Mouse (Mus musculus) lung, embryonic 16.5 days (tissue): ENCODE measurements around the gene Prkg1. TPM values are rescaled to one million over a fixed set of nuclear protein-coding genes. Genes with fewer than 3 reads are reported as not detected.

Experiments used
- ATAC-seq: fragments of 200-750 bp; cut with Nextera tagmentation; 2 replicates; pipeline ENCODE4 v1.8.0; 2017; ENCODE audit warnings: low read depth, mild to moderate bottlenecking, moderate library complexity
- H3K27ac ChIP-seq: fragments of 300-500 bp; sonication (generic); 2 replicates; pipeline ENCODE4 v1.5.1; 2014; ENCODE audit warnings: mild to moderate bottlenecking, control low read depth, low read length
- H3K27me3 ChIP-seq: fragments of 300-500 bp; sonication (generic); 2 replicates; pipeline ENCODE4 v1.6.1; 2014; ENCODE audit warnings: low read depth, low read length, mixed read lengths; ENCODE audit not compliant: control insufficient read depth, insufficient read depth
- H3K36me3 ChIP-seq: fragments of 300-500 bp; sonication (generic); 2 replicates; pipeline ENCODE4 v1.6.1; 2014; ENCODE audit warnings: low read length; ENCODE audit not compliant: control insufficient read depth, insufficient read depth
- H3K4me1 ChIP-seq: fragments of 300-500 bp; sonication (generic); replicated peaks from 2 replicates; pipeline ENCODE4 v1.6.1; 2014; ENCODE audit warnings: low read length, mixed read lengths; ENCODE audit not compliant: control insufficient read depth, insufficient read depth
- H3K4me2 ChIP-seq: fragments of 300-500 bp; sonication (generic); 2 replicates; pipeline ENCODE4 v1.6.1; 2014; ENCODE audit warnings: low read depth, low read length, control low read depth
- H3K4me3 ChIP-seq: fragments of 300-500 bp; sonication (generic); 2 replicates; pipeline ENCODE4 v1.5.1; 2014; ENCODE audit warnings: mild to moderate bottlenecking, low read length, control low read depth
- H3K9ac ChIP-seq: fragments of 300-500 bp; sonication (generic); 2 replicates; pipeline ENCODE4 v1.6.1; 2014; ENCODE audit warnings: low read length, control low read depth
- H3K9me3 ChIP-seq: fragments of 300-500 bp; sonication (generic); 2 replicates; pipeline ENCODE4 v1.6.1; 2016; ENCODE audit warnings: low read length; ENCODE audit not compliant: control insufficient read depth
- WGBS: fragments of 180-500 bp; shearing (Covaris S2); extraction: QIAGEN DNeasy Blood & Tissue Kit; methylation state at CpG from one replicate; pipeline ENCODE4 v1.1.7; 2014; 5-methylcytosine and 5-hydroxymethylcytosine counted together
- polyA plus RNA-seq: library from polyadenylated mRNA; unstranded; fragments of >200 nt; fragmentation: Nextera tagmentation; extraction: Ambion mirVana; gene quantifications from 2 replicates; pipeline ENCODE4 v1.2.1, GENCODE M21; 2015

Prkg1 gene
- polyA plus RNA-seq, 1 experiment from 2014 or later, result 6.9 TPM

- no peak for ATAC-seq
- WGBS, result 24% methylated on average over 6 of the region's 6 CpGs
- Histone ChIP-seq H3K27ac (no peak overlapping the region), H3K4me1 (peaks cover 7% of the 10 kb centered on the region; the same call in 1 of the 2 replicates), H3K9me3 (no peaks in the 10 kb centered on the region), H3K4me3 (no peak overlapping the region), H3K4me2 (no peak overlapping the region), H3K27me3 (no peaks in the 10 kb centered on the region), H3K9ac (no peak overlapping the region), H3K36me3 (no peaks in the 10 kb centered on the region)
Observed at GRCm38 (mm10) chr19:31698916-31699315, 65.9 kb downstream of the Prkg1 start.

DNA sequence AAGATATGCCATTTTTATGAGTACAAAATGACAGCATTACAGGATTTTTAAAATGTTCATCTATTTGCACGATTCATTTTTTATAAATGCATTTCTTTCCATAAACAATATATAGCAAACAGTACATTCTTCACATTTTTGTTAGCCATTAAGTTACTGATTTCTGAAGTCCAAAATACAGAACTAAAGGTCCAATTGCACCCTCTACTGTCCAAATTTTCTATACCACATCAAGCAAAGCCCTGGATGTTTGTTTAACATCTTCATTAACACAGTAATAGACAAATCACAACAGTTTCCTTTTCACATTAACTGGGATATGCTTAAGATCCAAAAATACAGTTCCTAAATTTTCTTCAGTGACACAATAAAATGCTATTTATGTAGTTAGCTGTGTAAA, 84.0 kb downstream of the Prkg1 start:
- Histone ChIP-seq H3K27ac (no peak overlapping the region), H3K4me2 (no peak overlapping the region), H3K9ac (no peak overlapping the region), H3K9me3 (no peaks in the 10 kb centered on the region), H3K4me3 (no peak overlapping the region), H3K27me3 (no peaks in the 10 kb centered on the region), H3K36me3 (no peaks in the 10 kb centered on the region), H3K4me1 (no peaks in the 10 kb centered on the region)
- no peak for ATAC-seq
- WGBS, result 11% methylated on average over 1 of the region's 1 CpGs

DNA sequence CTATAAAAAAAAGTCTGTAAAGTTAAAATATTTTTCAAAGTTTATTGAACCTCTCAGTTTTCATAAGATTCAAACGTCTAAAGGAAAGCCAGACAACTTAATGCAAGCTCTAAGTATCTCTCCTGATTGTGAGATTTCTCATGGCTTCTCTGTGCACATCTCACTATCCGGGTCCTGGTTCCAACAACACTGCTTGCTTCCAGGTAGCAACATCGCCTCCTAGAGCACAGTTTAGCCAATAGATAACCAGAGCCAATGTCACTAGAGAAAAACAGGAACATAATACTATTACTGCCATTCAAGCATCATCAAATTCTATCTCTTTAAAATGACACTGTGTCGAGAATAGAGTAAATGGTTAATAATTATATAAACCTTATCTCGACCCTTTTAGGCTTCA, 86.5 kb downstream of the Prkg1 start:
- no peaks in the 10 kb centered on the region for H3K9me3 ChIP-seq
- no peaks in the 10 kb centered on the region for H3K27me3 ChIP-seq
- no peaks in the 10 kb centered on the region for H3K36me3 ChIP-seq
- WGBS, result 36% methylated on average over 5 of the region's 5 CpGs
- H3K27ac ChIP-seq, result no peak overlapping the region
- ATAC-seq, result no peak
- H3K4me1 ChIP-seq, result 0 out of 2 replicates have a peak, but pooled peaks cover 3% of the 10 kb centered on the region
- H3K4me3 ChIP-seq, result no peak overlapping the region
- no peak overlapping the region for H3K4me2 ChIP-seq
- H3K9ac ChIP-seq, result no peak overlapping the region

DNA sequence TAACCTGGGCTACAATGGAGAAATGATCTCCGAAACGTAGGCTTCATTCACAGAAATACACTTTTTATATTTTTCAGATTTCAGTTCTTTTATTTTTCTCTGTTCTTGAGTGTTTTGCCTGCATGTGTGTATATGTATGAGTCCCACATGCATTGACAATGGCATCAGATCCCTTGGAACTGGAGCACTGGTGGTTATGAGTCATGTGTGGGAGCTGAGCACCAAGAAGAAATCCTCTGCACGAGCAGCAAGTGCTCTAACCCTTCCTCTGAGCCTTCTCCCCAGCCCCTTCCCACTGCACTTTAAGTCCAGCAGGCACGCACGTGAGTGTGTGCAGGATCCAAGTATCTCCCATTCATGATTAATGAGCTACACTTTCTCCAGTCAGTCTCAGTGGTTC, 93.1 kb downstream of the Prkg1 start:
- Histone ChIP-seq H3K27me3 (no peaks in the 10 kb centered on the region), H3K4me1 (0 out of 2 replicates have a peak, but pooled peaks cover 3% of the 10 kb centered on the region), H3K9me3 (no peaks in the 10 kb centered on the region), H3K4me2 (no peak overlapping the region), H3K36me3 (no peaks in the 10 kb centered on the region), H3K4me3 (no peak overlapping the region), H3K9ac (no peak overlapping the region), H3K27ac (no peak overlapping the region)
- WGBS, result 66% methylated on average over 5 of the region's 5 CpGs
- ATAC-seq, result no peak

DNA sequence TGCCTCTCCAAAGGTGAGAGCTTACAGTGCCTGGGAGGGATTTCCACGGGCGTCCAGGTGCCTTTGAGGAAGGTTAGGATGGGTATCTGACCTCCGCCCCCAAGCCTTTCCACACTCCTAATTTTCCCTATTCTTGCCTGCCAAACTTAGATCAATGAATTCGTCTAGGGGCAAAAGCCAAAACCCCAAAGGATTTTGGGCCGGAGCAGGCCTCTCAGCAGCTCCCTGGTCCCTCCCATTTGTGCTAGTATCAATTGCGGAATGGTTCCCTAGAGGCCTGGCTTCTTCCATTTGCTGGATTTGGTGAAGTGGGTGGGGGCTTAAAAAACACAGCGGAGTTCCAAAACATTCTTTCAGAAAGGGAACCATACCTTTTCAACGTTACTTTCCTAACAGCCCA, 99.8 kb downstream of the Prkg1 start:
- Histone ChIP-seq H3K4me2 (peak overlapping the region; percentile 73), H3K9me3 (no peaks in the 10 kb centered on the region), H3K9ac (peak overlapping the region; percentile 63), H3K4me1 (peaks cover 11% of the 10 kb centered on the region), H3K4me3 (peak overlapping the region; percentile 65), H3K36me3 (no peaks in the 10 kb centered on the region), H3K27ac (peak overlapping the region; percentile 27; the same call in 1 of the 2 replicates), H3K27me3 (no peaks in the 10 kb centered on the region)
- WGBS, result 11% methylated on average over 8 of the region's 8 CpGs
- ATAC-seq, result 0 out of 2 replicates have a peak, but pooled peaks have one; percentile 10

DNA sequence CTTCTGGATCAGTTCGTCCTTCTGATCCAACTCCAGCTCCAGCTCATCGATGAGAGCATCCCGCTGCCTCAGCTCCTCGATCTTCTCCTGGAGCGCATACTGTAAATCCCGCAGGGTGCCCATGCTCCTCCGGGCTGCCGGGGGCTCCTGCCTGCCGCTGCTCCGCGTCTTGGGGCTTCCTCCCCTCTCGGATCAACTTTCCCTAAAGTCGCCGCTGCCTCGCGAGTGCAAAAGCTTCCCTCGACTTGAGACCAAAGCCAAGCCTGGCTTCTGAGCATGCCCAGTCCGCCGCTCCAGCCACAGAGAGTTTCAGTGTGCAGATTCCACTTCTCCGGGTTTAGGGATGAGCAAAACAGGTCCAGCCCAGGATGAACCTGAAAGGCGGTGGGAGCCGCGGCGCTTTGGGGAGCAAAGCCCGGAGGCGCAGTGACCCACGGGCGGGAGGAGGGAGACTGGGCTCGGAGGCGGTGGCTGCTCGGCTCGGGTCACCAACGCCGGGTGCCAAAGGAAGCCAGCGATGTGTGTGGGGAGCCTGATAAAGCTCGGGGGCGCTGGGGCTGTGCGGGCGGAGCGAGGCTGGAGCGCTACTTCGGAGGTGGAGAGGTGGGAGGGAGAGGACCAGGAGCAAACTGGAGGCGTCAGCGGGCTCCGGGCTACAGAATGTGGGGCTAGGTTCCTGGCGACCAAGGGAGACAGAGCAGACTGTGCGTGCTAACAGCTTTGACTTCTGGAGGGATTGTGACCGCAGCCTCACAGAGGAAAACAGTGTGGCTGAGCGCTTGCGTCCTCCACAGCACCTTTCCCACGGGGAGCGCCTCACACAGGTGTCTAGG, 100.5 kb downstream of the Prkg1 start:
- ATAC-seq, result peak; percentile 80
- Histone ChIP-seq H3K4me1 (peaks cover 11% of the 10 kb centered on the region), H3K9ac (peak overlapping the region; percentile 63), H3K27me3 (no peaks in the 10 kb centered on the region), H3K36me3 (no peaks in the 10 kb centered on the region), H3K9me3 (no peaks in the 10 kb centered on the region), H3K4me3 (peak overlapping the region; percentile 65), H3K27ac (peak overlapping the region; percentile 27; the same call in 1 of the 2 replicates), H3K4me2 (peak overlapping the region; percentile 73)
- WGBS, result under 1% methylated on average over 50 of the region's 52 CpGs

DNA sequence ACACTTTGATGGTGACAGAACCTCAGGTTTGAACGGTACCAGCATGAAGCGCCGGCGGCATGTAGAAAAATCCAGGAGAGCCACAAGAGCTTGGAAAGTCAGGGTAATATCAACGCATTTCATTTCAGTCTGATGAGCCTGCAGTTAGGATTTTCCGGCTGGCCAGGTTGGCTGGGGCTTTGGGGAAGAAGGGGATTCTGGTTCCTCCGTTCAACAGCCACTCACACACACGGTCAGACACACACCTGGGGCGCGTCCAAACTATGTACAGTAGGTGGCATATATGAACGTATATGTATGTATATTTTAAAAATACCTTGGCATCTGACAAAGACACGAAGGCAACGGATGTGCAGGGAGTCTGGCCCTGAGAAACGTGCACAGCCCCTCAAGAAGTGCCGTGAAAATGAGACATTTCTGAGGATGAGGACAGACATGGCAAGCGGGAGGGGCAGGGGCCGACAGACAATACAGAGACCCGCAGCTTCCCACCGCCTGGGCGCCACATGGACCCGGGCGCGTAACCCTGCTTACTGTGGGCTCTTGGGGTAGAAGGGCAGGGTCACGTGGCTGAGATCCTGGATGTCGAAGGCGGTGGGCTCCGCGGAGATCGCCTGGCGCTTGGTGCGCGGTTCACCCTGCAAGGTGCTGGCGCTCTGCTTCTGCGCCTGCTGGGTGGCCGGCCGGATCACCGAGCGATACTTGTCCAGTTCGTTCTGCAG, 101.2 kb downstream of the Prkg1 start:
- Histone ChIP-seq H3K4me1 (peaks cover 11% of the 10 kb centered on the region), H3K36me3 (no peaks in the 10 kb centered on the region), H3K27ac (no peak overlapping the region), H3K27me3 (no peaks in the 10 kb centered on the region), H3K4me2 (peak overlapping the region; percentile 73), H3K9me3 (no peaks in the 10 kb centered on the region), H3K4me3 (peak overlapping the region; percentile 65), H3K9ac (peak overlapping the region; percentile 63)
- ATAC-seq, result peak; percentile 67
- 7% methylated on average over 39 of the region's 39 CpGs for WGBS

GRCm38 (mm10) chr19:31662802-31663201, 102.0 kb downstream of the Prkg1 start:
- H3K4me2 ChIP-seq, result no peak overlapping the region
- no peaks in the 10 kb centered on the region for H3K36me3 ChIP-seq
- WGBS, result 55% methylated on average over 2 of the region's 2 CpGs
- no peak overlapping the region for H3K9ac ChIP-seq
- H3K4me1 ChIP-seq, result peaks cover 11% of the 10 kb centered on the region
- no peaks in the 10 kb centered on the region for H3K9me3 ChIP-seq
- ATAC-seq, result no peak
- H3K27ac ChIP-seq, result no peak overlapping the region
- no peak overlapping the region for H3K4me3 ChIP-seq
- H3K27me3 ChIP-seq, result no peaks in the 10 kb centered on the region

DNA sequence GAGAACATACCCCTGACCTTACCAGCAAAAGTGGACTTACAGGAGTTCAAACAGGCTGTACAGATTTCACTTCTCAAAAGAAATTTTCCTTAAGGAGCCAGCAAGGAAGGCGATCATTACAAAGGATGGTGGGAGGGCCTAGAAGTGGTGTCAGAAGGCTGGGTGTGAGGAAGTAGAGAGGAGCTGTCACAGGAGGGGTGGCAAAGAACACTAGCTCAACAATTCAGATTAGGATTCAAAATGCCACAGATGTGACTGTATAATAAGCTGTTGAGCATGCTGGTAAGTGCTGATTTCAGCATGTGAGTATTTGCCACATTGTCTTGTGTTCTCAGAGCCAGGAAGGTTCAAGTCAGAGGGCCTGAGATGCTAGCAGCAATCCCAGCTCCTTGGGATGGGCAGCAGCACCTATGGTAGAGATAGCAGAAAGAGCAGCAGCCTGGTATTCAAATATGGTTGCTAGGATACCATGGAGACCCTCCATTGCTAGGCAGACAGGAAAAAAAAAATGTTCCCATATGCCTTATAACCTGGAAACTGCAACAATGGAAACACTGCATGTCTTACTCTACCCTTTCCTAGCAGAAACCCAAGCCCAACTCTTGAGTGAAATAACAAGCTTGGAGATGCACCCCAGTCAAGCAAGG, 106.0 kb downstream of the Prkg1 start:
- WGBS, result 49% methylated on average over 1 of the region's 1 CpGs
- ATAC-seq, result no peak
- H3K4me3 ChIP-seq, result no peak overlapping the region
- H3K4me2 ChIP-seq, result no peak overlapping the region
- H3K4me1 ChIP-seq, result peaks cover 6% of the 10 kb centered on the region
- H3K9ac ChIP-seq, result no peak overlapping the region
- H3K9me3 ChIP-seq, result no peaks in the 10 kb centered on the region
- no peaks in the 10 kb centered on the region for H3K27me3 ChIP-seq
- H3K36me3 ChIP-seq, result no peaks in the 10 kb centered on the region
- no peak overlapping the region for H3K27ac ChIP-seq
